Mouse (Mus musculus): ENCODE measurements around the gene Tc2n. TPM values are rescaled to one million over a fixed set of nuclear protein-coding genes. Genes with fewer than 3 reads are reported as not detected.

The Tc2n gene
- polyA plus RNA-seq (2014; fragmentation: Illumina TruSeq; extraction: RNeasy Lipid Tissue Mini Kit (QIAGEN cat#74804); ENCODE audit: low read depth, low replicate concordance): 3.0 TPM

DNA sequence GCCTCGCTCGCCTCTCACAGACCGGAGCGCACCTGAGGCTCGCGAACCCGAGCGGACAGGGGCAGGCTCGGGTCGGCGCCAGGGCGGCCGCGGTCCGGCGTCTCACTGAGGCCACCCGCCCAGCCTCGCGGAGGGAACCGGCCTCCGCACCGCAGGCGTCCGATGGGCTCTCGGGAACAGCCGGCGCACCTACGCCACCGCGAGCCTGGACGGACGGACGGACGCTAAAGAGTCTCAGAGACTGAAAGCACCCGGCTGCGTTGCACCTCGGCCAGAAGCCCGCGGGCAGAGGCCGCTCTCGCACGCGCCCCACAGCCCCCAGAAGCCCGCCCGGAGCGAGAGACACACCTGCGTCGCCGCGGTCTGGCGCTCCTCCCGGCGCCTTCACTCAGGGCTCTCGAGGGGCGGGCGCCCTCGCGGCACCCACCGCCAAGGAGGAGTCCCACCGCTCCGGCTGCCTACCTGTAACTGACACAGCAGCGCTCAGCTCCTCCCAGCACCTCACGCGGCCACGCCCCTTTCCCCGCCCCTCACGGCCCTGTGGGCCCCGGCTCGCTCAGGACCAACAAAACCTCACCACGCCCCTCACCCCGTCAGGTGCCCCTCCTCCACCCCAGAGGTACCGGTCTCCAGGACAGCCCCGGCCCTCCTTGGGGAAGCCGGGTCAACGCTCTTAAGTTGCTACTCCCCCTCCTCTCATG, at the start of gene Tc2n:
TSS of gene Tc2n (minus strand) at position 470 of the 701 bp plus-strand sequence.

Other genes starting within 250 kb of the Tc2n start
- gene Fbln5, start 100.5 kb upstream of the Tc2n start, polyA plus RNA-seq (2014; fragmentation: Illumina TruSeq; extraction: RNeasy Lipid Tissue Mini Kit (QIAGEN cat#74804); ENCODE audit: low read depth, low replicate concordance): 46.3 TPM
- gene Trip11, start 194.7 kb upstream of the Tc2n start, polyA plus RNA-seq (2014; fragmentation: Illumina TruSeq; extraction: RNeasy Lipid Tissue Mini Kit (QIAGEN cat#74804); ENCODE audit: low read depth, low replicate concordance): 11.9 TPM
- gene Atxn3, start 239.7 kb upstream of the Tc2n start, polyA plus RNA-seq (2014; fragmentation: Illumina TruSeq; extraction: RNeasy Lipid Tissue Mini Kit (QIAGEN cat#74804); ENCODE audit: low read depth, low replicate concordance): 16.0 TPM